Mouse (Mus musculus) ES-E14 (cell line): ENCODE measurements around the gene Dnajb2. TPM values are rescaled to one million over a fixed set of nuclear protein-coding genes. Genes with fewer than 3 reads are reported as not detected.

Experiments
- DNase-seq: peaks from one replicate; pipeline ENCODE4 v3.0.0-alpha.2; 2013; ENCODE audit warnings: low read depth, low spot score
- H3K27ac ChIP-seq: 2 replicates; pipeline ENCODE4 v1.5.1; 2012; ENCODE audit warnings: low read depth, mild to moderate bottlenecking, low read length, moderate library complexity, mixed read lengths; ENCODE audit not compliant: poor library complexity, insufficient read depth, severe bottlenecking
- H3K36me3 ChIP-seq: 2 replicates; pipeline ENCODE4 v1.6.1; 2012; ENCODE audit warnings: mild to moderate bottlenecking, low read length, moderate library complexity, mixed read lengths; ENCODE audit not compliant: control insufficient read depth, poor library complexity, insufficient read depth, severe bottlenecking
- H3K4me1 ChIP-seq, 2 experiments: fragments of 150-350 bp in 1 of 2; sonication (generic) in 1 of 2; 2 replicates each; pipeline ENCODE4 v1.6.1; 2012; ENCODE audit warnings: low read length in 2 of 2, mild to moderate bottlenecking in 1 of 2, mixed read lengths in 1 of 2; ENCODE audit not compliant: control insufficient read depth in 2 of 2, insufficient read depth in 2 of 2, poor library complexity in 1 of 2
- H3K4me3 ChIP-seq, 2 experiments: fragments of 150-350 bp in 1 of 2; sonication (generic) in 1 of 2; 2 replicates each; pipeline ENCODE4 v1.5.1; 2012; ENCODE audit warnings: low read length in 2 of 2, low read depth in 1 of 2, mild to moderate bottlenecking in 1 of 2, mixed read lengths in 1 of 2; ENCODE audit not compliant: insufficient read depth in 1 of 2, poor library complexity in 1 of 2, severe bottlenecking in 1 of 2
- H3K9ac ChIP-seq: 2 replicates; pipeline ENCODE4 v1.6.1; 2012; ENCODE audit warnings: low read depth, mild to moderate bottlenecking, low read length, mixed read lengths; ENCODE audit not compliant: poor library complexity, insufficient read depth, severe bottlenecking
- H3K9me3 ChIP-seq: fragments of 150-350 bp; sonication (generic); 2 replicates; pipeline ENCODE4 v1.6.1; 2012; ENCODE audit warnings: low read depth, mild to moderate bottlenecking, low read length; ENCODE audit not compliant: control insufficient read depth, insufficient read depth
- CHD2 ChIP-seq: IDR thresholded peaks from 2 replicates; pipeline ENCODE4 v1.6.1; 2014; ENCODE audit warnings: mild to moderate bottlenecking, low read depth, low read length, inconsistent platforms
- HCFC1 ChIP-seq: IDR thresholded peaks from 2 replicates; pipeline ENCODE4 v1.6.1; 2012; ENCODE audit warnings: low read length, inconsistent platforms, borderline replicate concordance; ENCODE audit not compliant: insufficient read depth
- MAFK ChIP-seq: IDR thresholded peaks from 2 replicates; pipeline ENCODE4 v1.6.1; 2014; ENCODE audit warnings: mild to moderate bottlenecking, low read depth, low read length, inconsistent platforms; ENCODE audit not compliant: insufficient read depth
- ZC3H11A ChIP-seq: IDR thresholded peaks from 2 replicates; pipeline ENCODE4 v1.6.1; 2012; ENCODE audit warnings: low read depth, mild to moderate bottlenecking, inconsistent platforms, low read length, borderline replicate concordance
- ZNF384 ChIP-seq: IDR thresholded peaks from 2 replicates; pipeline ENCODE4 v1.6.1; 2012; ENCODE audit warnings: low read depth, low read length, inconsistent platforms
- in situ Hi-C, 2 experiments: fragments of 600-800 bp; cut with MboI; formaldehyde crosslinking; loops; one replicate each; pipeline ENCODE4 v1.15.1; 2025; ENCODE audit warnings: low sequenced_read_pairs in 2 of 2, inconsistent platforms in 1 of 2; ENCODE audit not compliant: unreplicated experiment in 2 of 2
- total RNA-seq: library from RNA; depleted of rRNA; stranded (reverse); fragments of 300-350 nt; gene quantifications from 2 replicates; pipeline ENCODE4 v1.2.3, GENCODE M21; 2012

Dnajb2 gene
- total RNA-seq, 1 experiment = 15.8 TPM

DNA sequence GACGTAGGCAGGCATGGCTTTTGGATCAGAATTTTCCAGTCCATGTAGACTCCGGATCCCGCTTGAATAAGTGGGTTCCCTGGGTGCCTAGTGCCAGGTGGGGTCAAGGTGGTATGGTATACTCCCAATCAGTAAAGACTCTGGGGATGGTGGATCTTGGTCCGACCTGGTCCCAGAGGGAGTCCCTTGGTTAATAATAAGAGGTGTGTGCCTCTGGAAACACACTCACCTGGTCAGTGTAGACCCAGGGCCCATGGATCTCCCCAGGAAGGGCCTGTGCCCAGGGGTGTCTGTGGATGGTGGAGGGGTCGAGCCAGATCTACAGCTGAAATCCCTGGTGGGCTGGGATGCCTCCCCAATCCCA lies 45.0 kb upstream of the Dnajb2 start:
- no peak for TF ChIP-seq CHD2
- Histone ChIP-seq H3K27ac (no peak overlapping the region), H3K36me3 (peaks cover 6% of the 10 kb centered on the region), H3K4me1 (peaks cover 2 to 6% of the 10 kb centered on the region in 2 experiments; a peak in 1 of 4 replicates), H3K4me3 (peak overlapping the region; percentile 88 to 98), H3K9me3 (no peaks in the 10 kb centered on the region), H3K9ac (peak overlapping the region; percentile 89)
- in situ Hi-C loops = no loop called here
- DNase-seq = no peak

- Histone ChIP-seq H3K9ac (peak within 1 kb of the TSS; percentile 89), H3K9me3 (no peaks in the 10 kb centered on the region), H3K36me3 (peaks cover 10% of the 10 kb centered on the region), H3K4me3 (peak within 1 kb of the TSS; percentile 88 to 98), H3K27ac (peak within 1 kb of the TSS; percentile 23), H3K4me1 (peaks cover 2 to 6% of the 10 kb centered on the region in 2 experiments; a peak in 1 of 4 replicates)
- TF ChIP-seq ZC3H11A = no peak
- peak; percentile 64; the same call in 1 of the 2 replicates for TF ChIP-seq CHD2
- TF ChIP-seq HCFC1 = peak; percentile 65; the same call in 1 of the 2 replicates
- TF ChIP-seq ZNF384 = no peak
- no peak for TF ChIP-seq MAFK
- peak; percentile 98 for DNase-seq
- in situ Hi-C loops = no loop called here
Measured at GRCm38 (mm10) chr1:75191622-75192402, 44.4 kb upstream of the Dnajb2 start, which contains the start of the genes Ankzf1 and Atg9a. Gene Ankzf1, plus strand, starts transcription at chr1:75192151. Gene Atg9a, minus strand, starts transcription at chr1:75192196.

- DNase-seq = no peak
- in situ Hi-C loops = no loop called here
- Histone ChIP-seq H3K36me3 (peaks cover 11% of the 10 kb centered on the region), H3K9me3 (no peaks in the 10 kb centered on the region), H3K27ac (peak overlapping the region; percentile 23), H3K4me1 (peaks cover 2 to 6% of the 10 kb centered on the region in 2 experiments; a peak in 1 of 4 replicates), H3K9ac (peak overlapping the region; percentile 87), H3K4me3 (peak overlapping the region; percentile 88 to 89)
- TF ChIP-seq MAFK = no peak
- TF ChIP-seq ZC3H11A = no peak
- no peak for TF ChIP-seq CHD2
- no peak for TF ChIP-seq HCFC1
- TF ChIP-seq ZNF384 = no peak
Measured at GRCm38 (mm10) chr1:75192452-75192851, 43.8 kb upstream of the Dnajb2 start.

- no peak overlapping the region for H3K27ac ChIP-seq
- TF ChIP-seq CHD2 (no peak), ZC3H11A (no peak), MAFK (no peak), ZNF384 (no peak), HCFC1 (no peak)
- no peaks in the 10 kb centered on the region for H3K4me1 ChIP-seq
- H3K9ac ChIP-seq = no peak overlapping the region
- no peaks in the 10 kb centered on the region for H3K9me3 ChIP-seq
- H3K4me3 ChIP-seq = no peak overlapping the region
- in situ Hi-C loops = no loop called here
- H3K36me3 ChIP-seq = peaks cover 25% of the 10 kb centered on the region
- DNase-seq = no peak
Measured at GRCm38 (mm10) chr1:75201236-75201635, 35.0 kb upstream of the Dnajb2 start.
